Mouse (Mus musculus) liver, embryonic 12.5 days (tissue): ENCODE data around the gene Ptprm. TPM values are rescaled to one million over a fixed set of nuclear protein-coding genes. Genes with fewer than 3 reads are reported as not detected.
A peak's percentile ranks its signal among the peaks of the same experiment; 100 is the strongest.

Experiments used
- ATAC-seq: fragments of 200-750 bp; cut with Nextera tagmentation; 2 replicates; pipeline ENCODE4 v1.8.0; 2017; ENCODE audit warnings: moderate number of reproducible peaks, mild to moderate bottlenecking, moderate library complexity
- H3K27ac ChIP-seq: fragments of 300-500 bp; sonication (generic); 2 replicates; pipeline ENCODE4 v1.5.1; 2016; ENCODE audit warnings: mild to moderate bottlenecking
- H3K27me3 ChIP-seq: fragments of 300-500 bp; sonication (generic); replicated peaks from 2 replicates; pipeline ENCODE4 v1.6.1; 2016; ENCODE audit warnings: mild to moderate bottlenecking, moderate library complexity
- H3K36me3 ChIP-seq: fragments of 300-500 bp; sonication (generic); 2 replicates; pipeline ENCODE4 v1.6.1; 2016; ENCODE audit warnings: mild to moderate bottlenecking, moderate library complexity
- H3K4me1 ChIP-seq: fragments of 300-500 bp; sonication (generic); 2 replicates; pipeline ENCODE4 v1.6.1; 2016
- H3K4me2 ChIP-seq: fragments of 300-500 bp; sonication (generic); 2 replicates; pipeline ENCODE4 v1.6.1; 2016; ENCODE audit warnings: mild to moderate bottlenecking, moderate library complexity
- H3K4me3 ChIP-seq: fragments of 300-500 bp; sonication (generic); 2 replicates; pipeline ENCODE4 v1.5.1; 2016; ENCODE audit warnings: mild to moderate bottlenecking, moderate library complexity
- H3K9ac ChIP-seq: fragments of 300-500 bp; sonication (generic); 2 replicates; pipeline ENCODE4 v1.6.1; 2016; ENCODE audit warnings: mild to moderate bottlenecking, moderate library complexity
- H3K9me3 ChIP-seq: fragments of 300-500 bp; sonication (generic); replicated peaks from 2 replicates; pipeline ENCODE4 v1.6.1; 2016; ENCODE audit warnings: mild to moderate bottlenecking, moderate library complexity
- WGBS: fragments of 180-500 bp; shearing (Covaris S2); methylation state at CpG from one replicate; pipeline ENCODE4 v1.1.7; 2016; ENCODE audit not compliant: insufficient replicate concordance; 5-methylcytosine and 5-hydroxymethylcytosine counted together
- polyA plus RNA-seq: library from polyadenylated mRNA; unstranded; fragments of >200 nt; fragmentation: Nextera tagmentation; extraction: Ambion mirVana; gene quantifications from 2 replicates; pipeline ENCODE4 v1.2.1, GENCODE M21; 2016

The Ptprm gene
- polyA plus RNA-seq, 1 experiment from 2014 or later = 2.5 TPM

- no peaks in the 10 kb centered on the region for H3K27me3 ChIP-seq
- no peaks in the 10 kb centered on the region for H3K4me1 ChIP-seq
- no peak overlapping the region for H3K27ac ChIP-seq
- H3K4me2 ChIP-seq = no peak overlapping the region
- ATAC-seq = no peak
- no peak overlapping the region for H3K4me3 ChIP-seq
- no peaks in the 10 kb centered on the region for H3K36me3 ChIP-seq
- WGBS = 69% methylated on average over 26 of the region's 26 CpGs
- no peaks in the 10 kb centered on the region for H3K9me3 ChIP-seq
- no peak overlapping the region for H3K9ac ChIP-seq
These were observed 592.6 kb downstream of the Ptprm start for GRCm38 (mm10) chr17:66761326-66762296.

- no peak overlapping the region for H3K27ac ChIP-seq
- H3K9me3 ChIP-seq = no peaks in the 10 kb centered on the region
- 0 out of 2 replicates have a peak, but pooled peaks cover 4% of the 10 kb centered on the region for H3K4me1 ChIP-seq
- no peak overlapping the region for H3K4me3 ChIP-seq
- no peak overlapping the region for H3K9ac ChIP-seq
- no peaks in the 10 kb centered on the region for H3K27me3 ChIP-seq
- no peaks in the 10 kb centered on the region for H3K36me3 ChIP-seq
- 58% methylated on average over 10 of the region's 10 CpGs for WGBS
- H3K4me2 ChIP-seq = peak overlapping the region; percentile 27
- ATAC-seq = no peak
These were observed 597.2 kb downstream of the Ptprm start for GRCm38 (mm10) chr17:66757025-66757511.

GRCm38 (mm10) chr17:66756500-66756899 is 597.8 kb downstream of the Ptprm start:
- ATAC-seq = no peak
- Histone ChIP-seq H3K36me3 (no peaks in the 10 kb centered on the region), H3K4me1 (0 out of 2 replicates have a peak, but pooled peaks cover 4% of the 10 kb centered on the region), H3K9me3 (no peaks in the 10 kb centered on the region), H3K27me3 (no peaks in the 10 kb centered on the region), H3K4me3 (no peak overlapping the region), H3K4me2 (peak overlapping the region; percentile 27), H3K9ac (no peak overlapping the region), H3K27ac (no peak overlapping the region)
- WGBS = 61% methylated on average over 9 of the region's 9 CpGs

- Histone ChIP-seq H3K4me1 (0 out of 2 replicates have a peak, but pooled peaks cover 4% of the 10 kb centered on the region), H3K9me3 (no peaks in the 10 kb centered on the region), H3K9ac (no peak overlapping the region), H3K4me2 (no peak overlapping the region), H3K4me3 (no peak overlapping the region), H3K27me3 (no peaks in the 10 kb centered on the region), H3K36me3 (no peaks in the 10 kb centered on the region), H3K27ac (no peak overlapping the region)
- ATAC-seq = no peak
- whole genome bisulfite sequencing = 49% methylated on average over 3 of the region's 3 CpGs
These were observed 599.0 kb downstream of the Ptprm start for GRCm38 (mm10) chr17:66755191-66755654.

- WGBS = 64% methylated on average over 9 of the region's 9 CpGs
- H3K9ac ChIP-seq = no peak overlapping the region
- no peak for ATAC-seq
- no peak overlapping the region for H3K4me2 ChIP-seq
- no peaks in the 10 kb centered on the region for H3K27me3 ChIP-seq
- H3K4me1 ChIP-seq = 0 out of 2 replicates have a peak, but pooled peaks cover 4% of the 10 kb centered on the region
- H3K4me3 ChIP-seq = no peak overlapping the region
- no peaks in the 10 kb centered on the region for H3K36me3 ChIP-seq
- H3K9me3 ChIP-seq = no peaks in the 10 kb centered on the region
- H3K27ac ChIP-seq = no peak overlapping the region
These were observed 599.9 kb downstream of the Ptprm start for GRCm38 (mm10) chr17:66754208-66754865.

GRCm38 (mm10) chr17:66751746-66752145 is 602.5 kb downstream of the Ptprm start:
- H3K36me3 ChIP-seq = no peaks in the 10 kb centered on the region
- no peaks in the 10 kb centered on the region for H3K27me3 ChIP-seq
- H3K4me3 ChIP-seq = no peak overlapping the region
- no peak for ATAC-seq
- no peak overlapping the region for H3K4me2 ChIP-seq
- no peaks in the 10 kb centered on the region for H3K9me3 ChIP-seq
- H3K27ac ChIP-seq = no peak overlapping the region
- no peak overlapping the region for H3K9ac ChIP-seq
- H3K4me1 ChIP-seq = 0 out of 2 replicates have a peak, but pooled peaks cover 4% of the 10 kb centered on the region
- 81% methylated on average over 8 of the region's 8 CpGs for WGBS

- Histone ChIP-seq H3K4me1 (0 out of 2 replicates have a peak, but pooled peaks cover 4% of the 10 kb centered on the region), H3K9ac (no peak overlapping the region), H3K27me3 (no peaks in the 10 kb centered on the region), H3K9me3 (no peaks in the 10 kb centered on the region), H3K27ac (no peak overlapping the region), H3K4me3 (no peak overlapping the region), H3K4me2 (no peak overlapping the region), H3K36me3 (no peaks in the 10 kb centered on the region)
- ATAC-seq = no peak
- WGBS = 60% methylated on average over 4 of the region's 4 CpGs
These were observed 603.6 kb downstream of the Ptprm start for GRCm38 (mm10) chr17:66750481-66751206.

GRCm38 (mm10) chr17:66749976-66750375 is 604.3 kb downstream of the Ptprm start:
- Histone ChIP-seq H3K4me2 (no peak overlapping the region), H3K27ac (no peak overlapping the region), H3K4me1 (0 out of 2 replicates have a peak, but pooled peaks cover 4% of the 10 kb centered on the region), H3K36me3 (no peaks in the 10 kb centered on the region), H3K9me3 (no peaks in the 10 kb centered on the region), H3K4me3 (no peak overlapping the region), H3K27me3 (no peaks in the 10 kb centered on the region), H3K9ac (no peak overlapping the region)
- WGBS = 60% methylated on average over 7 of the region's 7 CpGs
- ATAC-seq = no peak

GRCm38 (mm10) chr17:66746506-66746905 is 607.8 kb downstream of the Ptprm start:
- 73% methylated on average over 8 of the region's 8 CpGs for WGBS

GRCm38 (mm10) chr17:66743321-66743720 is 610.9 kb downstream of the Ptprm start:
- no peaks in the 10 kb centered on the region for H3K9me3 ChIP-seq
- H3K27me3 ChIP-seq = no peaks in the 10 kb centered on the region
- no peak overlapping the region for H3K4me3 ChIP-seq
- H3K4me2 ChIP-seq = no peak overlapping the region
- H3K27ac ChIP-seq = no peak overlapping the region
- no peaks in the 10 kb centered on the region for H3K4me1 ChIP-seq
- 64% methylated on average over 7 of the region's 7 CpGs for WGBS
- H3K36me3 ChIP-seq = no peaks in the 10 kb centered on the region
- H3K9ac ChIP-seq = no peak overlapping the region
- ATAC-seq = no peak

More at GRCm38 (mm10) chr17:66746506-66746905, 607.8 kb downstream of the Ptprm start:
- Histone ChIP-seq H3K27me3 (no peaks in the 10 kb centered on the region), H3K9me3 (no peaks in the 10 kb centered on the region), H3K4me3 (no peak overlapping the region), H3K27ac (no peak overlapping the region), H3K4me2 (no peak overlapping the region), H3K36me3 (no peaks in the 10 kb centered on the region), H3K9ac (no peak overlapping the region), H3K4me1 (no peaks in the 10 kb centered on the region)
- ATAC-seq = no peak

- no peak overlapping the region for H3K4me2 ChIP-seq
- H3K4me1 ChIP-seq = no peaks in the 10 kb centered on the region
- H3K27me3 ChIP-seq = no peaks in the 10 kb centered on the region
- WGBS = 71% methylated on average over 8 of the region's 8 CpGs
- no peak overlapping the region for H3K4me3 ChIP-seq
- no peak overlapping the region for H3K9ac ChIP-seq
- no peak overlapping the region for H3K27ac ChIP-seq
- H3K9me3 ChIP-seq = no peaks in the 10 kb centered on the region
- ATAC-seq = no peak
- H3K36me3 ChIP-seq = no peaks in the 10 kb centered on the region
These were observed 615.4 kb downstream of the Ptprm start for GRCm38 (mm10) chr17:66738779-66739345.
